Mouse (Mus musculus): ENCODE measurements around the gene Tmigd1.

Tmigd1 gene

DNA sequence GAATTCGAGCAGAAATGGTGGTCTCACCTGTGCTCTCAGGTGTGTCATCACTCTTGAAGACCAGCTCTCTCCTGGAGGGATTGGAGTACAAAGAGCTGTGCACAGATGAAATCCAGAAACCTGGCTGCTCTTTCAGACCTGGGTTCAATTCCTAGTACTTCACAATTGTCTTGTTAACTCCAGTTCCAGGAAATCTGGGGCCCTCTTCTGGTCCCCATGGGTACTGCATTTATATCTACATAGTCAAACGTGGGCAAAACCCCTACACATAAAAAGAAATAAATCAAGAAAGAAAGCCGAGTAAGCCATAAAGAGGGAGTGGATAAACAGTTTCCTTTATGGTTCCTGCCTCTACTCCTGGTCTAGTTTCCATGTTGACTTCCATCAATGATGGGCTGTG lies 31.2 kb downstream of the Tmigd1 start:
- CTCF ChIA-PET = interaction anchor here in 2 of 4 experiments (0.5 to 0.6 kb wide), 2 partner anchors 273 to 278 kb away, joined by 3 to 12 read pairs; no protein-coding TSS in a partner anchor
- POLR2A ChIA-PET = interaction anchor here in 1 of 4 experiments (1.2 kb wide), 1 partner anchor 13 kb away, joined by 3 read pairs; no protein-coding TSS in a partner anchor

DNA sequence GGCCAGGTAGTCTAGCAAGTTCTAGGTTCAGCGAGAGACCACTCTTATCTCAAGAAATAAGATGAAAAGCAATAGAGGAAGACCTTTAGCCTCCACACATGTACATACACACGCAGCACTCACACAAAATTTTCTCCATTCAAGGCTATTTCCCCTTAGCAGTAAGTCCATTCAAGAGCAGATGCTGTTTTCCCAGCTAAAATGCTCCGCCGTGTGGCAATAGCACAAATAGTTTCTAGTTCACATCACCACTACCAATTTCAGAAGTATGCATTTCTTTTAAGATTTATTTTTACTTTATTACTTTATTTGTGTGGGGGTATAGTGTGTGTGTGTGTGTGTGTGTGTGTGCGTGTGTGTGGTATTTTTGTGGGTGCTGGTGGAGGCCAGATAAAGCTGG lies 34.6 kb downstream of the Tmigd1 start:
- POLR2A ChIA-PET = no interaction called here
- CTCF ChIA-PET = no interaction called here

DNA sequence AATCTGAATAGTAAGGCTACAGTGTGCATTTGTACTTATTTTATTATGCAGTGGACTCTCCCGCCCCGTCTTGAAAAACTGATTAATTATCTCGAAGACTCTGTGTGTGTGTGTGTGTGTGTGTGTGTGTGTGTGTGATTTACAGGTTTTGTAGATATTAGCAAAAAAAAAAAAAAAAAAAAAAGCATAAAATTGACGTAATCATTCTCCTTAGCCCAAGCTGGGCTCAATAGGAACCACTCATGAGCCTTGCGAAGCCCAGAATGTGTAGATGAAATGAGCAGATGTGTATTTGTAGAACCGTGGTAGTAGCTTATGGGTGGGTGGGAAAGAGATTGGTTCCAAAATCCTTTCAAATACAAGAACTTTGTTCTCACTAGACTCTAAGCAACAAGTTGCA lies 42.9 kb downstream of the Tmigd1 start:
- ChIA-PET POLR2A (interaction anchor here in 3 of 4 experiments (0.6 to 1.7 kb wide), 10 partner anchors 11 to 1774 kb away, joined by 3 to 6 read pairs (median 4); partner anchors contain the start of gene Cpd (in 1 of the 3)), CTCF (interaction anchor here in 1 of 4 experiments (0.6 kb wide), 1 partner anchor 183 kb away, joined by 5 read pairs; no protein-coding TSS in a partner anchor)

DNA sequence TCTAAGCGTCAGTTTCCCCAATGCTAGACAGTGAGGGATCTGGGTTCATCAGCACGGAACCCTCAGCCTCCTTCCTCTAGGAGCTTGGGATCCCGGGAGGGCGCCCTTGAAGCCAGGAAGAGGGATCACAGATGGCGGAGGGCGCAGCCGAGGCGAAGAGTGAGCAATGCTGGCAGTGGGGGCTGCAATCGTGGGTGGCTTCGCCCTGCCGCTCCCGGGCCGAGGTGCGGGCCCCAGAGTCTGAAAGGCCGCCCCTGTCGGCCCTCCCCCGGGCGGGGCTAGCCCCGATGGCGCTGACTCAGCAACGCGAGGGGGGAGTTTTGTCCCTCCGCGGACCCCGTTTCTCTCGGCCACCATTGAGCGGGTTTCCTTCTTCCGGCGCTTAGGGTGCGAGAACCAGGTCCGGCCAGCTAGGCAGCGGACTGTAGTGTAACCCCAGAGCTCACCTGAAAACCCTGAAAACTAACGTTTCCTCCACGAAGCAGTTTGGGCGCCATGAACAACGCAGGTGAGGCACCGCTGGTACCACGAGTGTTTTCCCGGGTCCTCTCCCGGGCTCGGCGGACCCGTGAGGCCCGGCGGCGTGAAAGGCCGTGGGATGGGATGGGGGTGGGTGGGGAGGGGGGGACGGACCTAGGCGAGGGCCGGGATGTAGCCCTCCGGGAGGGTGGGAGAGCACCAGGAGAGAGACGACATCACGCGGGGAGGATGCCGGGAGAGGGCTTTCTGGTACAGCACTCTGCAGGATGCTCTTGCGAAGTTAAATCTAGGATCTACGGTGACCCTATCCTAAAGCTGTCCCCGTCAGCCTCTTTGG lies 43.6 kb downstream of the Tmigd1 start:
- CTCF ChIA-PET = interaction anchor here in 1 of 4 experiments (0.6 kb wide), 1 partner anchor 98 kb away, joined by 9 read pairs; the partner anchor contains the start of gene Cpd
- POLR2A ChIA-PET = interaction anchor here in 3 of 4 experiments (0.6 to 1.9 kb wide), 17 partner anchors 12 to 1070 kb away, joined by 3 to 15 read pairs (median 3); partner anchors contain the start of genes Blmh (in 1 of the 3) and Cpd (in 1 of the 3)

DNA sequence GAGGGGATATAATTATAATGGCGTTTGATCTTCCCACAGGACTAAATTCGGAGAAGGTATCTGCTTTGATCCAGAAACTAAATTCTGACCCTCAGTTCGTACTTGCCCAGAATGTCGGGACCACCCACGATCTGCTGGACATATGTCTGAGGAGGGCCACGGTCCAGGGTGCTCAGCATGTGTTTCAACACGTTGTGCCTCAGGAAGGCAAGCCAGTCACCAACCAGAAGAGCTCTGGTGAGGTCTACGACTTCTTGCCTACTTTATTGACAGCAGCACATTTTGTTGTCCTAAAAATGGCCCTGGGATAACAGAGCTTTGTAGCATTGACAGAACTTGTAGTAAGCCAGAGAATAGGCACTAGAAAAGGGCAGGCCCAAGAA lies 44.2 kb downstream of the Tmigd1 start:
- ChIA-PET CTCF (no interaction called here), POLR2A (interaction anchor here in 3 of 4 experiments (0.6 to 1.9 kb wide), 10 partner anchors 11 to 56 kb away, joined by 3 to 15 read pairs (median 3); partner anchors contain the start of gene Blmh (in 1 of the 3))

DNA sequence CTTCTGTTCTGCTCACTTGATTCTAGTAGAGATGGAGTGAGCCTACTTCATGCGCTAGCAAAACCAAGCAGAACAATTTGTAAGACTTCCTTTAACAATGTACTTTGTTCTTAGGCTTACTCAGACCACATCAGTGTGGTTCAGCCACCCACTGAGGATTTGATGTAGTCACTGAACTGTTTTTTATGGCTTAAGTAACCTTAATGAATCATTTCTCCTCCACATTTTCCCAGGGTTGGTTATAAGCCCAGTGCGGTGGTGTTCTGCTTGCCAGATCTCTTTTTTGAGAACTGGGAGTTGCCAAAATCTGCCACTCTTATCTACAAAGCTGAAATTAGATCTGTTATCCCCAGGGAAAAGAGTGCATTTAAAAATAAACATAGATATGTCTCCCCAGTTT lies 51.6 kb downstream of the Tmigd1 start:
- POLR2A ChIA-PET = no interaction called here

DNA sequence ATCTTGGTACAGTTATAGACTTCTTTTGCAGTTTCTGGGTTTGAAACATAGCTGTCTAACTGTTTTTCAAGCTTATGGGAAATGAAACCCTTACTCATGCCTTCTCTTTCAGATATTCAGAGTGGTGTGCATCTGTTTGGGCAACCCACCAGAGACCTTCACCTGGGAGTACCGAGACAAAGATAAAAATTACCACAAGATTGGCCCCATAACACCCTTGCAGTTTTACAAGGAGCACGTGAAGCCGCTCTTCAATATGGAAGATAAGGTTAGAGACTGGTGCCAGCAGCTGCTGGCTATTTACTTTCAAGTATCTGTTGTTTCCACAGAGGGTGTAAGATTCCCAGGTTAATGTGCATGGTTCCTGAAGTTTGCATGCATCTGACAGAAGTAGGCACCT lies 63.7 kb downstream of the Tmigd1 start:
- POLR2A ChIA-PET = interaction anchor here in 1 of 4 experiments (0.6 kb wide), 1 partner anchor 85 kb away, joined by 4 read pairs; no protein-coding TSS in a partner anchor
- CTCF ChIA-PET = no interaction called here

More for the DNA sequence above, 51.6 kb downstream of the Tmigd1 start:
- CTCF ChIA-PET = no interaction called here
